Mouse (Mus musculus): ENCODE measurements at regions not wholly inside any gene's neighbourhood (a gene's known extent, or its start where the extent isn't known, plus 50 kb on each side); places are given as distances from the start of the nearest gene placed in this dataset.

- no peak for DNase-seq (ENCODE audit: low spot score)
Measured at GRCm38 (mm10) chr14:71231223-71231815, 631.7 kb upstream of the Fam160b2 start.

- DNase-seq (ENCODE audit: low spot score), result no peak
Measured at GRCm38 (mm10) chr14:71230484-71231188, 631.0 kb upstream of the Fam160b2 start.

- peak; percentile 44 for DNase-seq (ENCODE audit: low spot score)
Measured at GRCm38 (mm10) chr14:71229955-71230354, 630.3 kb upstream of the Fam160b2 start.

GRCm38 (mm10) chr14:71228894-71229446 is 629.3 kb upstream of the Fam160b2 start:
- no peak for DNase-seq (ENCODE audit: low spot score)

GRCm38 (mm10) chr14:71217041-71217440 is 617.4 kb upstream of the Fam160b2 start:
- no peak for DNase-seq (ENCODE audit: low spot score)

- no peak for DNase-seq (ENCODE audit: low spot score)
Measured at GRCm38 (mm10) chr14:71211359-71211978, 611.8 kb upstream of the Fam160b2 start.

GRCm38 (mm10) chr14:71203459-71203858 is 603.8 kb upstream of the Fam160b2 start:
- no peak for DNase-seq (ENCODE audit: low spot score)

GRCm38 (mm10) chr14:71200917-71201316 is 601.3 kb upstream of the Fam160b2 start:
- DNase-seq (ENCODE audit: low spot score), result no peak

- DNase-seq (ENCODE audit: low spot score), result no peak
Measured at GRCm38 (mm10) chr14:71199178-71199879, 599.7 kb upstream of the Fam160b2 start.

GRCm38 (mm10) chr14:71194219-71194618 is 594.6 kb upstream of the Fam160b2 start:
- DNase-seq (ENCODE audit: low spot score), result no peak

GRCm38 (mm10) chr14:71192486-71192885 is 592.9 kb upstream of the Fam160b2 start:
- no peak for DNase-seq (ENCODE audit: low spot score)

- no peak for DNase-seq (ENCODE audit: low spot score)
Measured at GRCm38 (mm10) chr14:71189360-71189759, 589.7 kb upstream of the Fam160b2 start.

- DNase-seq (ENCODE audit: low spot score), result no peak
Measured at GRCm38 (mm10) chr14:71177341-71177740, 577.7 kb upstream of the Fam160b2 start.

GRCm38 (mm10) chr14:71174175-71174574 is 574.5 kb upstream of the Fam160b2 start:
- DNase-seq (ENCODE audit: low spot score), result no peak

- DNase-seq (ENCODE audit: low spot score), result no peak
Measured at GRCm38 (mm10) chr14:71159556-71159955, 559.9 kb upstream of the Fam160b2 start.

- no peak for DNase-seq (ENCODE audit: low spot score)
Measured at GRCm38 (mm10) chr14:71142465-71142864, 542.8 kb upstream of the Fam160b2 start.

GRCm38 (mm10) chr14:71129771-71130211 is 530.2 kb upstream of the Fam160b2 start:
- DNase-seq (ENCODE audit: low spot score), result no peak

GRCm38 (mm10) chr14:71128495-71128894 is 528.9 kb upstream of the Fam160b2 start:
- no peak for DNase-seq (ENCODE audit: low spot score)

- DNase-seq (ENCODE audit: low spot score), result no peak
Measured at GRCm38 (mm10) chr14:71118681-71119080, 519.0 kb upstream of the Fam160b2 start.

GRCm38 (mm10) chr14:71115798-71116432 is 516.3 kb upstream of the Fam160b2 start:
- DNase-seq (ENCODE audit: low spot score), result no peak

- DNase-seq (ENCODE audit: low spot score), result no peak
Measured at GRCm38 (mm10) chr14:71115095-71115797, 515.6 kb upstream of the Fam160b2 start.

Measured in c-Kit-positive CD71-positive TER-119-positive erythroid progenitor cells, embryonic 14.5 days (primary cell).